Mouse (Mus musculus) myocyte (in vitro differentiated cells): Measurements from ENCODE around the gene Cel. TPM values are rescaled to one million over a fixed set of nuclear protein-coding genes. Genes with fewer than 3 reads are reported as not detected.

Experiments used
- H3K27me3 ChIP-seq: one replicate; pipeline ENCODE4 v1.6.1; 2011; ENCODE audit not compliant: control insufficient read depth, insufficient read depth, insufficient read length
- H3K36me3 ChIP-seq: one replicate; pipeline ENCODE4 v1.6.1; 2011; ENCODE audit not compliant: control insufficient read depth, insufficient read depth
- H3K4me2 ChIP-seq: one replicate; pipeline ENCODE4 v1.6.1; 2011; ENCODE audit warnings: low read depth, control low read depth
- H3K4me3 ChIP-seq: one replicate; pipeline ENCODE4 v1.5.1; 2011; ENCODE audit warnings: mild to moderate bottlenecking, control low read depth, moderate library complexity
- H3K79me2 ChIP-seq: one replicate; pipeline ENCODE4 v1.6.1; 2011; ENCODE audit not compliant: control insufficient read depth, insufficient read depth
- H3ac ChIP-seq: one replicate; pipeline ENCODE4 v1.6.1; 2011; ENCODE audit not compliant: control insufficient read depth, insufficient read length
- CEBPB ChIP-seq: IDR thresholded peaks from 2 replicates; pipeline ENCODE4 v1.6.1; 2011; ENCODE audit warnings: mild to moderate bottlenecking, moderate library complexity; ENCODE audit not compliant: poor library complexity, insufficient read depth, severe bottlenecking
- E2F4 ChIP-seq: IDR thresholded peaks from one replicate; pipeline ENCODE4 v1.6.1; 2011; ENCODE audit warnings: mild to moderate bottlenecking, control low read depth, moderate library complexity; ENCODE audit not compliant: insufficient read depth
- MAX ChIP-seq: IDR thresholded peaks from one replicate; pipeline ENCODE4 v1.6.1; 2011; ENCODE audit warnings: low read depth, mild to moderate bottlenecking, control low read depth
- MYOD1 ChIP-seq, 3 experiments: IDR thresholded peaks; one replicate each; pipeline ENCODE4 v1.6.1; 2011; ENCODE audit warnings: control low read depth in 2 of 3, low read depth in 2 of 3, mild to moderate bottlenecking in 2 of 3, moderate library complexity in 1 of 3; ENCODE audit not compliant: insufficient read length in 2 of 3, control insufficient read depth in 1 of 3
- MYOG ChIP-seq, 3 experiments: IDR thresholded peaks; one replicate each; pipeline ENCODE4 v1.6.1; 2011; ENCODE audit warnings: control low read depth in 2 of 3, low read depth in 2 of 3, mild to moderate bottlenecking in 2 of 3; ENCODE audit not compliant: insufficient read length in 2 of 3, control insufficient read depth in 1 of 3, insufficient read depth in 1 of 3
- POLR2A ChIP-seq: IDR thresholded peaks from one replicate; pipeline ENCODE4 v1.6.1; 2011; ENCODE audit warnings: low read depth, mild to moderate bottlenecking, control low read depth, moderate library complexity; ENCODE audit not compliant: insufficient read length
- POLR2AphosphoS2 ChIP-seq: IDR thresholded peaks from one replicate; pipeline ENCODE4 v1.6.1; 2011; ENCODE audit warnings: low read depth, control low read depth; ENCODE audit not compliant: insufficient read length
- REST ChIP-seq: IDR thresholded peaks from one replicate; pipeline ENCODE4 v1.6.1; 2011; ENCODE audit warnings: mild to moderate bottlenecking, control low read depth, moderate library complexity; ENCODE audit not compliant: insufficient read depth, insufficient read length
- SRF ChIP-seq: IDR thresholded peaks from one replicate; pipeline ENCODE4 v1.6.1; 2011; ENCODE audit warnings: low read depth; ENCODE audit not compliant: control insufficient read depth, insufficient read length
- TCF12 ChIP-seq: IDR thresholded peaks from one replicate; pipeline ENCODE4 v1.6.1; 2011; ENCODE audit warnings: mild to moderate bottlenecking, control low read depth; ENCODE audit not compliant: poor library complexity, insufficient read depth, severe bottlenecking
- TCF3 ChIP-seq: IDR thresholded peaks from one replicate; pipeline ENCODE4 v1.6.1; 2011; ENCODE audit warnings: low read depth, control low read depth; ENCODE audit not compliant: insufficient read length
- USF1 ChIP-seq: IDR thresholded peaks from one replicate; pipeline ENCODE4 v1.6.1; 2011; ENCODE audit warnings: low read depth, mild to moderate bottlenecking, control low read depth, moderate library complexity
- polyA plus RNA-seq: library from polyadenylated mRNA; unstranded; fragments of >200 nt; fragmentation: generic; extraction: Trizol; gene quantifications from one replicate; pipeline ENCODE4 v1.2.1, GENCODE M21; 2012; ENCODE audit warnings: missing spikeins

Gene Cel
- polyA plus RNA-seq, 1 experiment = not detected

GRCm38 (mm10) chr2:28535263-28535540 is 28.0 kb downstream of the Cel start:
- Histone ChIP-seq H3K27me3 (no peaks in the 10 kb centered on the region), H3K4me3 (no peak overlapping the region), H3K79me2 (no peaks in the 10 kb centered on the region), H3K4me2 (peak overlapping the region; percentile 98), H3ac (no peak overlapping the region), H3K36me3 (no peaks in the 10 kb centered on the region)
- TF ChIP-seq USF1 = no peak
- no peak for TF ChIP-seq CEBPB
- TF ChIP-seq MYOD1 (IDR thresholded peaks at IDR 0.05; ENCODE audit: control insufficient read depth in 1 of 3, insufficient read length in 2 of 3, low read depth in 2 of 3) = no peak
- TF ChIP-seq REST = no peak
- TF ChIP-seq MYOG (IDR thresholded peaks at IDR 0.05; ENCODE audit: control insufficient read depth in 1 of 3, insufficient read depth in 1 of 3, insufficient read length in 2 of 3, low read depth in 2 of 3) = no peak
- no peak for TF ChIP-seq E2F4
- no peak for TF ChIP-seq POLR2AphosphoS2
- TF ChIP-seq TCF3 = no peak
- no peak for TF ChIP-seq SRF
- TF ChIP-seq MAX = no peak
- TF ChIP-seq POLR2A = no peak
- no peak for TF ChIP-seq TCF12

GRCm38 (mm10) chr2:28534436-28535262 is 28.6 kb downstream of the Cel start:
- Histone ChIP-seq H3K36me3 (no peaks in the 10 kb centered on the region), H3K79me2 (no peaks in the 10 kb centered on the region), H3K4me3 (peak overlapping the region; percentile 31), H3K4me2 (peak overlapping the region; percentile 98), H3ac (no peak overlapping the region), H3K27me3 (no peaks in the 10 kb centered on the region)
- TF ChIP-seq CEBPB (no peak), POLR2A (no peak), TCF3 (no peak), USF1 (no peak), TCF12 (no peak), MAX (no peak), SRF (no peak), E2F4 (no peak), MYOD1 (IDR thresholded peaks at IDR 0.05; ENCODE audit: control insufficient read depth in 1 of 3, insufficient read length in 2 of 3, low read depth in 2 of 3) (no peak), REST (no peak)

- TF ChIP-seq MYOG (IDR thresholded peaks at IDR 0.05; ENCODE audit: control insufficient read depth in 1 of 3, insufficient read depth in 1 of 3, insufficient read length in 2 of 3, low read depth in 2 of 3) (no peak), SRF (no peak), MYOD1 (IDR thresholded peaks at IDR 0.05; ENCODE audit: control insufficient read depth in 1 of 3, insufficient read length in 2 of 3, low read depth in 2 of 3) (no peak), USF1 (no peak), POLR2A (no peak), E2F4 (no peak), MAX (no peak)
- H3ac ChIP-seq = peak overlapping the region; percentile 9
These were observed 29.2 kb downstream of the Cel start for GRCm38 (mm10) chr2:28533901-28534435.

GRCm38 (mm10) chr2:28532938-28533771 is 30.0 kb downstream of the Cel start:
- Histone ChIP-seq H3K79me2 (no peaks in the 10 kb centered on the region), H3K4me3 (peak overlapping the region; percentile 31), H3K27me3 (no peaks in the 10 kb centered on the region), H3K4me2 (peak overlapping the region; percentile 98), H3K36me3 (no peaks in the 10 kb centered on the region), H3ac (peak overlapping the region; percentile 9)
- TF ChIP-seq SRF = no peak
- no peak for TF ChIP-seq TCF3
- peak in 2 of 3 experiments; percentile 53 to 76 for TF ChIP-seq MYOD1 (IDR thresholded peaks at IDR 0.05; ENCODE audit: control insufficient read depth in 1 of 3, insufficient read length in 2 of 3, low read depth in 2 of 3)
- no peak for TF ChIP-seq TCF12
- no peak for TF ChIP-seq E2F4
- peak; percentile 86 for TF ChIP-seq POLR2AphosphoS2
- no peak for TF ChIP-seq MAX
- peak in 2 of 3 experiments; percentile 53 to 64 for TF ChIP-seq MYOG (IDR thresholded peaks at IDR 0.05; ENCODE audit: control insufficient read depth in 1 of 3, insufficient read depth in 1 of 3, insufficient read length in 2 of 3, low read depth in 2 of 3)
- TF ChIP-seq USF1 = no peak
- peak; percentile 93 for TF ChIP-seq POLR2A
- TF ChIP-seq CEBPB = no peak
- TF ChIP-seq REST = no peak

More at GRCm38 (mm10) chr2:28533901-28534435, 29.2 kb downstream of the Cel start:
- no peaks in the 10 kb centered on the region for H3K36me3 ChIP-seq
- peak overlapping the region; percentile 98 for H3K4me2 ChIP-seq
- H3K4me3 ChIP-seq = peak overlapping the region; percentile 31
- no peaks in the 10 kb centered on the region for H3K79me2 ChIP-seq
- no peaks in the 10 kb centered on the region for H3K27me3 ChIP-seq
